Mouse (Mus musculus) intestine, postnatal 0 days (tissue): ENCODE measurements around the gene Nalcn. TPM values are rescaled to one million over a fixed set of nuclear protein-coding genes. Genes with fewer than 3 reads are reported as not detected.

ENCODE experiments used
- ATAC-seq: fragments of 200-750 bp; cut with Nextera tagmentation; 2 replicates; pipeline ENCODE4 v1.8.0; 2017; ENCODE audit warnings: mild to moderate bottlenecking, moderate TSS enrichment, moderate library complexity
- H3K27ac ChIP-seq: fragments of 300-500 bp; sonication (generic); 2 replicates; pipeline ENCODE4 v1.5.1; 2014; ENCODE audit warnings: mild to moderate bottlenecking, low read depth, low read length, moderate library complexity
- H3K27me3 ChIP-seq: fragments of 300-500 bp; sonication (generic); replicated peaks from 2 replicates; pipeline ENCODE4 v1.6.1; 2014; ENCODE audit warnings: low read length, mixed read lengths; ENCODE audit not compliant: control insufficient read depth, insufficient read depth
- H3K36me3 ChIP-seq: fragments of 300-500 bp; sonication (generic); 2 replicates; pipeline ENCODE4 v1.6.1; 2014; ENCODE audit warnings: mild to moderate bottlenecking, moderate library complexity; ENCODE audit not compliant: control insufficient read depth, insufficient read depth
- H3K4me1 ChIP-seq: fragments of 300-500 bp; sonication (generic); replicated peaks from 2 replicates; pipeline ENCODE4 v1.6.1; 2014; ENCODE audit warnings: antibody characterized with exemption, low read length, mixed read lengths; ENCODE audit not compliant: control insufficient read depth, insufficient read depth
- H3K4me2 ChIP-seq: fragments of 300-500 bp; sonication (generic); replicated peaks from 2 replicates; pipeline ENCODE4 v1.6.1; 2014; ENCODE audit warnings: low read depth, mild to moderate bottlenecking, moderate library complexity
- H3K4me3 ChIP-seq: fragments of 300-500 bp; sonication (generic); 2 replicates; pipeline ENCODE4 v1.5.1; 2014; ENCODE audit warnings: low read depth, low read length
- H3K9ac ChIP-seq: fragments of 300-500 bp; sonication (generic); 2 replicates; pipeline ENCODE4 v1.6.1; 2014; ENCODE audit warnings: mild to moderate bottlenecking, low read depth, low read length
- H3K9me3 ChIP-seq: fragments of 300-500 bp; sonication (generic); 2 replicates; pipeline ENCODE4 v1.6.1; 2016; ENCODE audit warnings: mixed run types; ENCODE audit not compliant: control insufficient read depth
- CTCF ChIP-seq: sonication (generic); IDR thresholded peaks from 2 replicates; pipeline ENCODE4 v1.5.1; 2016; ENCODE audit warnings: low read depth, mild to moderate bottlenecking, control low read depth, antibody characterized with exemption, moderate library complexity
- WGBS: fragments of 180-500 bp; shearing (Covaris S2); extraction: QIAGEN DNeasy Blood & Tissue Kit; methylation state at CpG from one replicate; pipeline ENCODE4 v1.1.7; 2014; 5-methylcytosine and 5-hydroxymethylcytosine counted together
- polyA plus RNA-seq: library from polyadenylated mRNA; unstranded; fragments of >200 nt; fragmentation: Nextera tagmentation; extraction: Ambion mirVana; gene quantifications from 2 replicates; pipeline ENCODE4 v1.2.1, GENCODE M21; 2015

The Nalcn gene
- polyA plus RNA-seq, 1 experiment from 2014 or later, result 0.20 TPM

GRCm38 (mm10) chr14:123272121-123272520, 354.8 kb downstream of the Nalcn start:
- WGBS, result 68% methylated on average over 2 of the region's 2 CpGs
- ATAC-seq, result no peak
- Histone ChIP-seq H3K4me1 (no peaks in the 10 kb centered on the region), H3K27ac (no peak overlapping the region), H3K27me3 (no peaks in the 10 kb centered on the region), H3K4me2 (no peak overlapping the region), H3K4me3 (no peak overlapping the region), H3K36me3 (no peaks in the 10 kb centered on the region), H3K9me3 (no peaks in the 10 kb centered on the region), H3K9ac (no peak overlapping the region)
- peak; percentile 43 for TF ChIP-seq CTCF

- H3K4me3 ChIP-seq, result no peak overlapping the region
- H3K27ac ChIP-seq, result no peak overlapping the region
- no peaks in the 10 kb centered on the region for H3K9me3 ChIP-seq
- TF ChIP-seq CTCF, result no peak
- no peak overlapping the region for H3K4me2 ChIP-seq
- no peaks in the 10 kb centered on the region for H3K4me1 ChIP-seq
- 29% methylated on average over 1 of the region's 1 CpGs for WGBS
- no peak for ATAC-seq
- H3K27me3 ChIP-seq, result no peaks in the 10 kb centered on the region
- H3K9ac ChIP-seq, result no peak overlapping the region
- no peaks in the 10 kb centered on the region for H3K36me3 ChIP-seq
These were observed 386.2 kb downstream of the Nalcn start for GRCm38 (mm10) chr14:123240738-123241137.

GRCm38 (mm10) chr14:123239945-123240344, 387.0 kb downstream of the Nalcn start:
- Histone ChIP-seq H3K9ac (no peak overlapping the region), H3K4me3 (no peak overlapping the region), H3K4me2 (no peak overlapping the region), H3K27me3 (no peaks in the 10 kb centered on the region), H3K4me1 (no peaks in the 10 kb centered on the region), H3K27ac (no peak overlapping the region), H3K36me3 (no peaks in the 10 kb centered on the region), H3K9me3 (no peaks in the 10 kb centered on the region)
- ATAC-seq, result no peak
- TF ChIP-seq CTCF, result peak; percentile 60
- WGBS, result 24% methylated on average over 2 of the region's 2 CpGs

- 69% methylated on average over 2 of the region's 2 CpGs for WGBS
- no peak overlapping the region for H3K27ac ChIP-seq
- H3K4me2 ChIP-seq, result no peak overlapping the region
- no peaks in the 10 kb centered on the region for H3K27me3 ChIP-seq
- no peaks in the 10 kb centered on the region for H3K4me1 ChIP-seq
- no peaks in the 10 kb centered on the region for H3K36me3 ChIP-seq
- H3K9ac ChIP-seq, result no peak overlapping the region
- no peak for TF ChIP-seq CTCF
- no peak overlapping the region for H3K4me3 ChIP-seq
- H3K9me3 ChIP-seq, result no peaks in the 10 kb centered on the region
- no peak for ATAC-seq
These were observed 389.9 kb downstream of the Nalcn start for GRCm38 (mm10) chr14:123237002-123237401.

GRCm38 (mm10) chr14:123232630-123233206, 394.2 kb downstream of the Nalcn start:
- no peak overlapping the region for H3K4me3 ChIP-seq
- H3K27me3 ChIP-seq, result no peaks in the 10 kb centered on the region
- H3K4me2 ChIP-seq, result no peak overlapping the region
- no peak overlapping the region for H3K27ac ChIP-seq
- H3K9me3 ChIP-seq, result no peaks in the 10 kb centered on the region
- TF ChIP-seq CTCF, result no peak
- no peaks in the 10 kb centered on the region for H3K4me1 ChIP-seq
- H3K9ac ChIP-seq, result no peak overlapping the region
- ATAC-seq, result no peak
- H3K36me3 ChIP-seq, result no peaks in the 10 kb centered on the region

Other genes starting within 250 kb of the Nalcn start
- 0.12 and 0.17 TPM in 2 replicates for gene Itgbl1, start 32.8 kb upstream of the Nalcn start, polyA plus RNA-seq